Mouse (Mus musculus): ENCODE data around the gene Sim1.

DNA sequence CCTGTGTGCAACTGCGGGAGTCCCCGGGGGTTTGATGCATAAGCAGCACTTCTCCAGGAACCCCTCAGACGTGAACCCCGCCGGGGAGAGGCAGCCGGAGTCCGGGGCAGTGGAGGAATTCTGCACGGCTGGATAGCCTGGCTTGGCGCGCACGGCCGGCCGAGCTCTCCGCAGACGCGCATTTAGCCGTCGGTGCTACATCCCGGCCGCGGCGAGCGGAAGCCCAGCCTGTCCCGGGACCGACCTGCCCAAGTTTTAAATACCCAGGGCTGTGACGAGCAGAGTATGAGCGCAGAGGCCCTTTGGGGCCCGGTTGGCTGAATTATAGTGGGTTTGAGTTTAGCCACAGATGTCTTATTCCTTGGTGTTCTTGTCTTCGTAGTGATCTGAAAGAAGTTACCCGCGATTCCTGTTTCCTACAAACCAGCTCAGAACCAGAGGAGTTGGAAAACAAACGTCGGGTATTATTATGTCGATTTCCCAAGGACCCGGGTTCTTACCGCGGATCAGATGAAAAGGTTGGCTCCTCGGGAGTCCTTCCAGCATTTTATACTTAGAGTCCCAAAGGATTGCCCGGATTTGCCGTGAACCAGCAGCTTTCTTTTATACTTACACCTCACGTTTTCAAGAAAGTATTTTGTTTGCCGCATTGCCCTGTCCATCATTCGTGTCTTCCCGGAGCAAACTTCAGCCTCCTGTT is 687 bp downstream of the Sim1 start:
- TF ChIP-seq CTCF (IDR thresholded peaks at IDR 0.05; ENCODE audit: borderline replicate concordance, control insufficient read depth, extremely low read depth, insufficient read depth, low read length, poor library complexity), result no peak
- no peak for TF ChIP-seq POLR2A (IDR thresholded peaks at IDR 0.05; ENCODE audit: control insufficient read depth, extremely low read depth, insufficient read depth, low read length, poor library complexity)
